Mouse (Mus musculus): Measurements from ENCODE around the gene Alg14.

DNA sequence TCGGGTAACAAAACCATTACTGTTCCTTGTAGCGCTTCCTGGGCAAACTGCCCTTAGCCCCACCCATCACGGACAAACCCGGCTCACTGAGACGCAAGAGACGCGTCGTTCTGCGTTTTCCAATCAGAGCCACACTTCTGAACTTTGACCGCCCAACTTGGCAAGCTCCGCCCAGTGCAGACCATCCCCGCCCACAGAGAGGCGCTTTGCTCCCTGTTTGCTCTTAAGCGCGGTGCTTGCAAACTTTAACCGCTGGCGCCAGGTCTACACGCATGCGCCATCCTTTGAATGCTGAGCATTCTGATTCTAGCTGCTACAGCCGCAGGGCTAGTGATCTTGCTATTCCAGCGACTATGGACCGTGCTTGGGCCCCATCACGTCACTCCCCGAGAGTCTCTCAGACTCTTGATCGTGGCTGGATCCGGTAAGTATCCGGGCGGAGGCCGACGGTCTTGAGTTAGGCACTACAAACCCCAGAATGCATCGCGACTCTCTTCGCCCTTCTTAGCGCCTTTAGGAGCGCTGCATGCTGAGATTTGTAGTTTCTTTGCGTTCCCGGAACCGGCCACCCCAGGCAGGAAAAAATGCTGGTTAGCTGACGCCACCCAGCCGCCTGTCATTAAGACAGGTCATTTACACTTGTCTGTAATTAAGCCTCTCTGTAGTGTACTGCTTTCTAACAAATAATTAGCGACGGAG lies at the start of gene Alg14:
- TF ChIP-seq POLR2A (IDR thresholded peaks at IDR 0.05; ENCODE audit: control insufficient read depth, extremely low read depth, insufficient read depth, low read length, poor library complexity) (peak; percentile 92), CTCF (IDR thresholded peaks at IDR 0.05; ENCODE audit: borderline replicate concordance, control insufficient read depth, extremely low read depth, insufficient read depth, low read length, poor library complexity) (peak; percentile 62; the same call in 1 of the 2 replicates)
